Mouse (Mus musculus) midbrain, embryonic 16.5 days (tissue): Measurements from ENCODE around the gene Arhgap31. TPM values are rescaled to one million over a fixed set of nuclear protein-coding genes. Genes with fewer than 3 reads are reported as not detected.

Source experiments
- ATAC-seq: fragments of 200-750 bp; cut with Nextera tagmentation; 2 replicates; pipeline ENCODE4 v1.8.0; 2017; ENCODE audit warnings: moderate TSS enrichment
- H3K27ac ChIP-seq: fragments of 300-500 bp; sonication (generic); 2 replicates; pipeline ENCODE4 v1.5.1; 2014; ENCODE audit warnings: mild to moderate bottlenecking, low read length, mixed read lengths
- H3K27me3 ChIP-seq: fragments of 300-500 bp; sonication (generic); 2 replicates; pipeline ENCODE4 v1.6.1; 2014; ENCODE audit warnings: low read depth, low read length, mixed read lengths; ENCODE audit not compliant: control insufficient read depth, insufficient read depth
- H3K36me3 ChIP-seq: fragments of 300-500 bp; sonication (generic); 2 replicates; pipeline ENCODE4 v1.6.1; 2014; ENCODE audit warnings: mild to moderate bottlenecking, low read length, moderate library complexity, mixed read lengths; ENCODE audit not compliant: control insufficient read depth, insufficient read depth
- H3K4me1 ChIP-seq: fragments of 300-500 bp; sonication (generic); 2 replicates; pipeline ENCODE4 v1.6.1; 2014; ENCODE audit warnings: mild to moderate bottlenecking, low read length, mixed read lengths; ENCODE audit not compliant: control insufficient read depth, insufficient read depth
- H3K4me2 ChIP-seq: fragments of 300-500 bp; sonication (generic); 2 replicates; pipeline ENCODE4 v1.6.1; 2014; ENCODE audit warnings: mild to moderate bottlenecking, low read length, mixed read lengths
- H3K4me3 ChIP-seq: fragments of 300-500 bp; sonication (generic); 2 replicates; pipeline ENCODE4 v1.5.1; 2014; ENCODE audit warnings: low read depth, mild to moderate bottlenecking, low read length, moderate library complexity, mixed read lengths
- H3K9ac ChIP-seq: fragments of 300-500 bp; sonication (generic); 2 replicates; pipeline ENCODE4 v1.6.1; 2014; ENCODE audit warnings: low read depth, low read length, mixed read lengths
- H3K9me3 ChIP-seq: fragments of 300-500 bp; sonication (generic); replicated peaks from 2 replicates; pipeline ENCODE4 v1.6.1; 2014; ENCODE audit warnings: mild to moderate bottlenecking, low read length, mixed read lengths; ENCODE audit not compliant: control insufficient read depth, poor library complexity, severe bottlenecking
- WGBS: fragments of 180-500 bp; shearing (Covaris S2); extraction: QIAGEN DNeasy Blood & Tissue Kit; methylation state at CpG from one replicate; pipeline ENCODE4 v1.1.7; 2014; 5-methylcytosine and 5-hydroxymethylcytosine counted together
- polyA plus RNA-seq: library from polyadenylated mRNA; unstranded; fragments of >200 nt; fragmentation: Nextera tagmentation; extraction: Ambion mirVana; gene quantifications from 2 replicates; pipeline ENCODE4 v1.2.1, GENCODE M21; 2015

Arhgap31 gene
- polyA plus RNA-seq, 1 experiment from 2014 or later, result 3.7 TPM

DNA sequence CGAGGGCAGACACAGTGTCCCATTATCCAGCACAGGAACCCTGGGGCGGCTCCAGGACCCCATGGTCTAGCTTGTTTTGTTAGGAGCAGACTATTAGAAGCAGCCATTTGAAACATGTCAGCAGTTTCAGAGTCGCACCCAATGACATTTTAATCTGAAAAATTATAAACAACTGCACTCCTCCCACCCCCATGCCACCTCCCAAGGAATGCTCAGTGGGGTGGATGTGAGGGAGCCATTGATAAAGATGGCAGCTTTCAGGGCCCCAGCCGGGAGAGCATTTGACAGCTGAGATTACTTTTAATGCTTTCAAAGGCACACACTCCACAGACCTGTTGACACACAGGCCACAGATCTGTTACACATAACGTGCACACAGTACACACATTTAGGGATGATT, 40.7 kb downstream of the Arhgap31 start:
- no peaks in the 10 kb centered on the region for H3K9me3 ChIP-seq
- no peak overlapping the region for H3K27ac ChIP-seq
- H3K4me3 ChIP-seq, result no peak overlapping the region
- no peak for ATAC-seq
- H3K4me1 ChIP-seq, result peaks cover 7% of the 10 kb centered on the region
- H3K36me3 ChIP-seq, result no peaks in the 10 kb centered on the region
- no peak overlapping the region for H3K9ac ChIP-seq
- no peaks in the 10 kb centered on the region for H3K27me3 ChIP-seq
- H3K4me2 ChIP-seq, result no peak overlapping the region
- 44% methylated on average over 5 of the region's 5 CpGs for WGBS

DNA sequence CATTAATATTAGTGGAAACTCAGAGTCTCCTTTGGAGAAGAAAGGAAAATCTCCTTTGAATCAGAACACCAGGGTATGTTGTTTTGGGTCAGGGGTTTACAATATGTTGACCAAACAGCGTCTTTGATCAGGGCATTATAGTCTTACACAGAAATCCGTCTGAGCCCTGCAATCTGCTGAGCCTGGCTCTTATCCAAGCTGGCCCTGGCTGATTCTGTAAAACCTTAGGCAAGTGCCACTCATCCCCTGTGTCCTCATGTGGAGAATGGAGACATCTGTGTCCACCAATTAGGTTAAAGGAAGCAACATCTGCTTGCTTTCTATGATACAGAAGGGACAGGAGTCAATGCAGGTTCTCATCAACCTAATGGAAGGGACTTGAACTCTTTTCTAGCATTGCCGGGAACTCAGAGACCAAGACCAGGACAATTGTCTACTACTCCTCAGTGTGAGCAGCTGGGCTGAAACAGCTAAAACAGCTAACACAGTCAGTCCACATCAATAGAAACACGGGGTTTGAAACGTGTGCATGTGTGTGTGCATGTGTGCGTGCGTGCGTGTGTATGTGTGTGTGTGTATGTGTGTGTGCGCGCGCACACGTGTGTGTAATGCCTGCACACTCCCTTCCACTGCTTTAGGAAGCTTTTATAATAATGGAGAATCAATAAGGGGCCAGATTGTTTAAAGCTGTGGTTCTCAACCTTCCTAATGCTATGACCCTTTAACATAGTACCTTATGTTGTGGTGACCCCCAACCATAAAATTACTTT, 42.3 kb downstream of the Arhgap31 start:
- H3K4me3 ChIP-seq, result no peak overlapping the region
- WGBS, result 79% methylated on average over 12 of the region's 12 CpGs
- no peak overlapping the region for H3K4me2 ChIP-seq
- H3K9ac ChIP-seq, result no peak overlapping the region
- H3K9me3 ChIP-seq, result no peaks in the 10 kb centered on the region
- peaks cover 7% of the 10 kb centered on the region for H3K4me1 ChIP-seq
- ATAC-seq, result no peak
- no peaks in the 10 kb centered on the region for H3K27me3 ChIP-seq
- no peak overlapping the region for H3K27ac ChIP-seq
- no peaks in the 10 kb centered on the region for H3K36me3 ChIP-seq

DNA sequence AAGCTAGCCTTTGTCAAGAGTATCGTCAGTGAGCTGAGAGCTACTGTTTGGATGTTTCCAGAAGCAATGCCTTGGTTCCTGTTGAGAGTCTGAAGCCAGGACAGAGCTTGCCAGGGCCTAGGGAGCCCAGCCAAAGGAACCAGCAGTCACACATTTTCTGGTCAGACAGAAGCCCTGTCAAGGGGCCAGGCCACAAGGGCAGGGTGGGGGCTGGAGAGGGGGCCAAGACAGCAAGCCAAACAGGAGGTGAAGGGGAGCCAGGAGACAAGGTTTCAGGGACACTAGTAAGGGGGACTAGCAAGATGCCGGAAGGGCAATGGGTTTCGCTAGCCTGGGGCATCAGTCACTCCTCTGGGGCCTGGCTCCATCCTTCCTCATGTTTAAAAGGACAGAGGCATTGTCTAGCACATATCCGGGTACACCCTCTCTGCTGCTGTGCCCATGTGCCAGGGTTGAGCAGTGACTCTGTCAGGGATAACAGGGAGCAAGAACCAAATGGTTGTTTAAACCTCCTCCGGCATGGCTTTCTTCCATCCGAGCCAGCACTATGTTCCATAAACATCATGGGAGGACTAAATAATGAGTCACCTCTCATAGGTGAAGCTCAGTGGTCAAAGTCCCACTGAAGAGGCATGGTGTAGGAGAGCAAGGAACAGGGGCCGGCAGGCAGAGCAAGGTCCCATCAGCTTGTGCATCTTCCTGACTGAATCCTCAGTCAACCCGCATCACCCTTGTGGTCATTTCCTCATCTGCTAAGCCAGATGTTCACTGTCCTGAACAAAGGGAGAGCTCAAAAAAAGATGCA, 44.0 kb downstream of the Arhgap31 start:
- H3K27ac ChIP-seq, result no peak overlapping the region
- no peaks in the 10 kb centered on the region for H3K36me3 ChIP-seq
- peaks cover 7% of the 10 kb centered on the region for H3K4me1 ChIP-seq
- no peaks in the 10 kb centered on the region for H3K27me3 ChIP-seq
- ATAC-seq, result no peak
- H3K9ac ChIP-seq, result no peak overlapping the region
- no peak overlapping the region for H3K4me3 ChIP-seq
- 88% methylated on average over 8 of the region's 8 CpGs for WGBS
- no peaks in the 10 kb centered on the region for H3K9me3 ChIP-seq
- no peak overlapping the region for H3K4me2 ChIP-seq

DNA sequence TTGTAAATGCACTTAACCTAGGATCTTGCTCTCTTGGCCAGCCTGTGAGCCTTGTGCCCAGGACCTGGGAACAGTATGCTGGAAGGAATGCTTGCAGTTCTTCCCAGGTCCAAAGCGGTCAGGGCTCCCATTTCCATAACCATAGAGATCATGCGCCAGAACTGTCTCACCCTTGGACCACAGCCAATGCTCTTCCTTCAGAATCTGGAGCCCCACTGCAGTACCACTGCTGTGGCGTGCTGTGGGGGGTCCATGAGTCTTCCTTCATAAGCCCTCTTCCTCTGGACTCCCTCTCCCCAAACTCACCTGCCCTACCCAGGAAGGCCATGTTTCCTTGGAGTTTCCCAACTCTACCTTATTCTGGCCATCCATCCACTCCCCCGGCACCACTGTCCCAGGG, 46.6 kb downstream of the Arhgap31 start:
- no peaks in the 10 kb centered on the region for H3K36me3 ChIP-seq
- ATAC-seq, result no peak
- no peaks in the 10 kb centered on the region for H3K9me3 ChIP-seq
- no peak overlapping the region for H3K27ac ChIP-seq
- H3K4me1 ChIP-seq, result no peaks in the 10 kb centered on the region; the same call in 1 of the 2 replicates
- WGBS, result 74% methylated on average over 4 of the region's 4 CpGs
- H3K4me2 ChIP-seq, result no peak overlapping the region
- H3K4me3 ChIP-seq, result no peak overlapping the region
- H3K27me3 ChIP-seq, result no peaks in the 10 kb centered on the region
- H3K9ac ChIP-seq, result no peak overlapping the region

DNA sequence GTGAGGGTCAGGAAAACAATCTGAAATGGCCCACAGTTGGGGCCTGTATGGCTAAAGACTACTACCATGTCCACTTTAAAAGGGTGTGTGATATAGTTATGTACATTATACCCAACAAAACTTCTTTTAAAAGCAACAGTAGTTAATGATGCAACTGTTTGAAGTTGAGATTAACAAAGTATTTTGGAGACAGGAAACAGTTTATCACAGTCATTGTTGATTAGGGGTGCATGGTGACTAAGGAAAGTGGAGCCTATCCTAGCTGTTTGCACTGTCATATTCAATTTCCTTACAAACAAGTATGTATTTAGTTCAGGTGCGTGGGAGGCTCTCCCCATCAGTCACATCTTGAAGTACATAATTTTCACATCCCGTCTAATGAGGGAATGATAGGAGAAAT, 47.1 kb downstream of the Arhgap31 start:
- Histone ChIP-seq H3K4me1 (no peaks in the 10 kb centered on the region; the same call in 1 of the 2 replicates), H3K27me3 (no peaks in the 10 kb centered on the region), H3K36me3 (no peaks in the 10 kb centered on the region), H3K27ac (no peak overlapping the region), H3K9me3 (no peaks in the 10 kb centered on the region), H3K9ac (no peak overlapping the region), H3K4me2 (no peak overlapping the region), H3K4me3 (no peak overlapping the region)
- WGBS, result 95% methylated on average over 2 of the region's 2 CpGs
- ATAC-seq, result no peak

DNA sequence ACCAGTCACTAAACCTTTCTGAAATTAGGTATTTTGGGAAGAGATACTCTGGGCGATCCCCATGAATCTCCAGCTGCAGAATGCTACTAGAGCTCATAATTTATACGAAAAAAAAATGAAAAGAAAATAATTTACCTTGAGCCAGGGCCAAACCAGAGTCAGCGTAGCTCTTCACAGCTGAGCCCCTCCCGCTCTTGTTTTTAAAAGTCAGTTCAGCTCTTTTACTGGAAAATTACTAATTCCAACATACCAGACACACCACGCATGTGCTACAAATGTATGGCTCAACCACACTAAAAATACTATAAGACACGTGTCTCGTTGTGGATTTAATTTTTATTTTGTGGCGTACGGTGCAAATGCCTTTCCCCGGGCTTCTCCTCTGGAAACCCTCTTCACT, 50.5 kb downstream of the Arhgap31 start:
- Histone ChIP-seq H3K9me3 (no peaks in the 10 kb centered on the region), H3K27me3 (no peaks in the 10 kb centered on the region), H3K4me3 (no peak overlapping the region), H3K27ac (no peak overlapping the region), H3K4me2 (no peak overlapping the region), H3K9ac (no peak overlapping the region), H3K36me3 (no peaks in the 10 kb centered on the region), H3K4me1 (no peaks in the 10 kb centered on the region)
- 93% methylated on average over 10 of the region's 10 CpGs for WGBS
- no peak for ATAC-seq

DNA sequence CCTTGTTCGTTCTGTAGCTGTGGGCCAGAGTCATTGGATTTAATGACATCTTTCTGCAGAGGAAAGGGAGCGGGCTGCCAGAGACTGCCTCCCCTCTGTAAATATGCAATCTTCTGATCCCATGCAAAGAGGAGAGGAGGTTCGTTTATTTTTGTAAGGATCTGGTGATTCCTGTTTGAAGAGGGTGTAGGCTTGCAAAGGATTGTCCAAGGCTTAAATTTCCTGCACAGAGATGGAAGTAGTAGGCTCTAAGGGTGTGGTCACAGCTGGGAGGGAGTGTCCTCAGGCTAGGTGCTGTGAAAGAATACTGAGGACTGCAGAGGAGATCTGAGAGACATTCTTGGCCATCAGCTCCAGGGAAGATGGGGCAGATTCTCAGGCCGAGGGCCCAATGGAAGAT, 58.8 kb downstream of the Arhgap31 start:
- Histone ChIP-seq H3K4me3 (no peak overlapping the region), H3K9me3 (no peaks in the 10 kb centered on the region), H3K9ac (no peak overlapping the region), H3K27ac (no peak overlapping the region), H3K4me2 (no peak overlapping the region), H3K36me3 (no peaks in the 10 kb centered on the region), H3K4me1 (peaks cover 3% of the 10 kb centered on the region; the same call in 1 of the 2 replicates), H3K27me3 (no peaks in the 10 kb centered on the region)
- WGBS, result 89% methylated on average over 4 of the region's 4 CpGs
- no peak for ATAC-seq

DNA sequence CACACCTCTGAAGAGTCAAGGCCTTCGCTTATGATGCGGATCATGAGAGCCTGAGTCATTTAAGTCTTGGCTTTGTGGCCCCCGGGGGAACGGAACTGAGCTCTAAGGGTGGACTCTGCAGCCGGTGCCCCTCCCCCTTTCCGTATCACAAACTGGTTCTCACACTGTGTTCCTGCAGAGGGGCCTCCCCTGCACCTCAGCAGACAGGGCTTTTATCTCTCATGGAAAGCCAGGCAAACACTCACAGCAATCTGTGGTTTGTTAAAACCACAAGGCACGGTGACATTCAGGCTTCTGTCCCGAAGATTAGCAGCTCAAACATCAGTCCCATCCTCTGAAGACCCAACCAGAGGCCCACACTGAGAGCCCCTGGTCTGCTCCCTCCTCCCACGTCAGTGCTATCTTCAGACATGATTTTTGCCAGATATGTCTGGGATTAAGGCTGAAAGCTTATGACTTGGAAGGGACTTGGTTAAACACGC, 59.6 kb downstream of the Arhgap31 start:
- H3K4me2 ChIP-seq, result no peak overlapping the region
- no peaks in the 10 kb centered on the region for H3K36me3 ChIP-seq
- no peak overlapping the region for H3K4me3 ChIP-seq
- 50% methylated on average over 10 of the region's 10 CpGs for WGBS
- H3K9ac ChIP-seq, result no peak overlapping the region
- H3K9me3 ChIP-seq, result no peaks in the 10 kb centered on the region
- H3K27ac ChIP-seq, result 0 out of 2 replicates have a peak overlapping the region, but pooled peaks have one; percentile 17
- peaks cover 3% of the 10 kb centered on the region; the same call in 1 of the 2 replicates for H3K4me1 ChIP-seq
- no peak for ATAC-seq
- no peaks in the 10 kb centered on the region for H3K27me3 ChIP-seq

DNA sequence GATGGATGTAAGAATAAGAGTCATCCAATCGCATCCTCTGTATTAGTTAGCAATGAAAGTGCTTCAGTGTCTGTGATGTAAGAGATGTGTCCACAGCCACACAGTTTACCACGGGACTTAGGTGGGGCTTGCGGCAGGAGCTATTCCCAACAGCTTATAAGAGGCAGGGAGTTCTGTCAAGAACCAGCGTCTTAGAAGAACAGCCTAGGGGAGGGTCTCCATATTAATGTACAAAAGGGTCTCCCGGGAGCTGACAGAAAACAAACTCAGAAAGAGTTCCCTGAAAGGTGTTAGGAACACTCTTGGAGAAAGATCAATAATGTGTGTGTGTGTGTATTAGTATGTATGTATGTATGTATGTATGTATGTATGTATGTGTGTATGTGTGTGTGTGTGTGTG, 60.4 kb downstream of the Arhgap31 start:
- Histone ChIP-seq H3K9me3 (no peaks in the 10 kb centered on the region), H3K4me2 (no peak overlapping the region), H3K36me3 (no peaks in the 10 kb centered on the region), H3K27ac (no peak overlapping the region), H3K4me3 (no peak overlapping the region), H3K4me1 (peaks cover 3% of the 10 kb centered on the region; the same call in 1 of the 2 replicates), H3K9ac (no peak overlapping the region), H3K27me3 (no peaks in the 10 kb centered on the region)
- WGBS, result 74% methylated on average over 5 of the region's 5 CpGs
- ATAC-seq, result no peak
